Mouse (Mus musculus) testis, adult 2 months (tissue): ENCODE results near the gene Agpat3.

ENCODE experiments used
- CTCF ChIP-seq: fragments of 200-500 bp; IDR thresholded peaks from 2 replicates; pipeline ENCODE4 v1.5.1; 2012; ENCODE audit warnings: low read depth, mild to moderate bottlenecking, inconsistent platforms, low read length, moderate library complexity; ENCODE audit not compliant: control insufficient read depth, insufficient read depth, insufficient replicate concordance
- POLR2A ChIP-seq: fragments of 200-500 bp; IDR thresholded peaks from 2 replicates; pipeline ENCODE4 v1.6.1; 2012; ENCODE audit warnings: low read depth, mild to moderate bottlenecking, inconsistent platforms, low read length, moderate library complexity; ENCODE audit not compliant: control insufficient read depth

DNA sequence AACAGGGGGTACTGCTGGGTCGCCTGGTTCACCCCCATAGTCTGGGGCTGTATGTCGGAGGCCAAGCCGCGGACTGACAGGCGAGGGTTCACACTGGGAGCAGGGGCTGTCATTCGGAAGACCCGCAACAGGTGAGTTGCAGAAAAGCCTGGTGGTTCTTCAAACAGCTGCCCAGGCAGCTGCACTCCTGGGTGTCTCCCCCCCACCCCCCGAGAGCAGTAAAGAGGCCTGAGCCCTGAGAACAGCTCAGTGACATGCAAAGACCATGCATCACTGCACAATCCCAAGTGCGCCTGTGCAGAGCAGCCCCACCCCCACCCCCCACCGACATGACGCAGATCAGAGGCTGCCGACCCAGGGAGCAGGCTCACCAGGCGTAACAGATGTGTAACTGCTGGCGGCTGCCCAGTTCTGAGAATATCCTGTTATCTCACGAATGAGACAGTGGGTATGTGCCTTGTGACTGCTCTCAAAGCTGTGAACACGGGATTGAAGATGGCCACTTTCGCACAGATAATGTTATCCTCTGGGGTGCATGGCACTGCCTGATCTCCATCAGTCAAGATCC lies 46.9 kb upstream of the Agpat3 start:
- no peak for TF ChIP-seq CTCF
- no peak for TF ChIP-seq POLR2A
